Mouse (Mus musculus) embryonic fibroblast, embryonic 13.5 days (primary cell): ENCODE results near the gene Blnk.

Experiments used
- CTCF ChIP-seq: IDR thresholded peaks from 2 replicates; pipeline ENCODE4 v1.5.1; 2011; ENCODE audit warnings: mild to moderate bottlenecking, control low read depth, low read length, moderate library complexity, borderline replicate concordance; ENCODE audit not compliant: insufficient read depth
- POLR2A ChIP-seq: IDR thresholded peaks from 2 replicates; pipeline ENCODE4 v1.6.1; 2011; ENCODE audit warnings: low read depth, mild to moderate bottlenecking, control low read depth, low read length, moderate library complexity

GRCm38 (mm10) chr19:41007733-41008132 lies 13.4 kb upstream of the Blnk start:
- no peak for TF ChIP-seq CTCF
- TF ChIP-seq POLR2A, result no peak
